Mouse (Mus musculus) heart, adult 2 months (tissue): ENCODE measurements around the gene Coq8b. TPM values are rescaled to one million over a fixed set of nuclear protein-coding genes. Genes with fewer than 3 reads are reported as not detected.

Source experiments
- DNase-seq, 2 experiments: peaks; one replicate each; pipeline ENCODE4 v3.0.0; 2021
- H3K27ac ChIP-seq: fragments of 200-600 bp; 2 replicates; pipeline ENCODE4 v1.8.1; 2022
- H3K27me3 ChIP-seq: fragments of 200-500 bp; 2 replicates; pipeline ENCODE4 v1.6.1; 2012; ENCODE audit warnings: mild to moderate bottlenecking, low read length, inconsistent platforms, mixed read lengths; ENCODE audit not compliant: control insufficient read depth, insufficient read depth
- H3K36me3 ChIP-seq: fragments of 200-500 bp; 2 replicates; pipeline ENCODE4 v1.6.1; 2012; ENCODE audit warnings: low read length, inconsistent platforms; ENCODE audit not compliant: control insufficient read depth, insufficient read depth
- H3K4me1 ChIP-seq: fragments of 200-500 bp; 2 replicates; pipeline ENCODE4 v1.6.1; 2011; ENCODE audit warnings: low read length; ENCODE audit not compliant: control insufficient read depth, insufficient read depth
- H3K4me3 ChIP-seq: fragments of 200-600 bp; 2 replicates; pipeline ENCODE4 v1.8.1; 2022
- H3K79me2 ChIP-seq: fragments of 200-500 bp; replicated peaks from 2 replicates; pipeline ENCODE4 v1.6.1; 2012; ENCODE audit warnings: mild to moderate bottlenecking, inconsistent platforms, low read length, moderate library complexity, mixed read lengths; ENCODE audit not compliant: control insufficient read depth, insufficient read depth
- H3K9ac ChIP-seq: fragments of 200-500 bp; 2 replicates; pipeline ENCODE4 v1.6.1; 2012; ENCODE audit warnings: low read depth, mild to moderate bottlenecking, control low read depth, inconsistent platforms, low read length, mixed read lengths
- CTCF ChIP-seq: fragments of 200-600 bp; IDR thresholded peaks from 2 replicates; pipeline ENCODE4 v1.8.1; 2022; ENCODE audit warnings: antibody characterized with exemption, mild to moderate bottlenecking, moderate library complexity
- EP300 ChIP-seq: fragments of 200-500 bp; IDR thresholded peaks from 2 replicates; pipeline ENCODE4 v1.6.1; 2011; ENCODE audit warnings: low read depth, low read length, control low read depth; ENCODE audit not compliant: insufficient read depth
- POLR2A ChIP-seq: fragments of 200-500 bp; IDR thresholded peaks from 2 replicates; pipeline ENCODE4 v1.6.1; 2011; ENCODE audit warnings: mild to moderate bottlenecking, low read depth, low read length, control low read depth; ENCODE audit not compliant: insufficient read depth
- WGBS: fragments of 180-500 bp; shearing (Covaris S2); methylation state at CpG from one replicate; pipeline ENCODE4 v1.1.7; 2018; 5-methylcytosine and 5-hydroxymethylcytosine counted together
- intact Hi-C: fragments of 180-260 bp; cut with DNase I; formaldehyde crosslinking; loops from one replicate; pipeline ENCODE4 v1.15.1; 2025
- polyA plus RNA-seq: library from polyadenylated mRNA; depleted of rRNA; stranded (reverse); fragments of >200 nt; gene quantifications from 2 replicates; pipeline ENCODE4 v1.2.3, GENCODE M21; 2012
- total RNA-seq, 2 experiments: library from RNA; stranded (reverse); gene quantifications; 2 replicates each; pipeline ENCODE4 v1.2.3; 2021

The Coq8b gene
- total and polyA plus RNA-seq, 3 experiments: 7.5 to 19.4 (median 8.3) TPM

DNA sequence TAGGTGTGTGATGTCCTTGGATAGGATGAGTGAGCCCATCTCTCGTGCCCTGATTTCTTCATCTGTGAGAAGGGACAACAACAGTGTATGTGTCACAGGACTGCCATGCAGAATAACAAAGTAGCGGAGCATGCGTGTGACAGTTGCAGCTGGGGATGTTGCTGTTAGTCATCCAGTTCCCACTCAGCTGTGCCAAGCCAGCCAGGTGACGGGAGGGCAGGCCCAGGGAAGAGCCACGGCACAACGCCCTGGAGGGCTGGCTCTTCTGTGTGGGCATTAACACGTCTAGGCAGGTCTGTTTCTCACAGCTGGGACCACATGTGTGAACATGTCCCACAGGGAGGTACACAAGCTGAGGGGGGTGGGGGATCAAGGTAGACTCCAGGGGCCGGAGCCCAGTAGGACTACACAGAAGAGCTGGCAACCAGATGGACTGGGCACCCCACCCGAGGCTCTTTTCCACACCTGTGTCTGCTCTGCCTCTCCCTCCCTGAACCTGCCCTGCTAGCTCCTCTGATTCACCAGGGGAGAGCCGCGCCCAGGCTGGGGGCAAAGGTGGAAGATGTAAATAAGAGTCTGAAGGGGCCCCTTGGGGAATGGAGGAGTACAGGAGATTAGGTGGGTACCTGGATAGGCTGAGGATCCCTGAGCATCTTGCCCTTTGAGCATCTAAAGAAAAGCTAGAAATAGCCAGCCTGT, 7.8 kb upstream of the Coq8b start:
- no peak for TF ChIP-seq CTCF
- no peak for TF ChIP-seq EP300
- TF ChIP-seq POLR2A: no peak
- Histone ChIP-seq H3K9ac (peak overlapping the region; percentile 50), H3K27me3 (no peaks in the 10 kb centered on the region), H3K4me1 (peaks cover 24% of the 10 kb centered on the region), H3K79me2 (peaks cover 3% of the 10 kb centered on the region; the same call in 1 of the 2 replicates), H3K36me3 (no peaks in the 10 kb centered on the region), H3K27ac (no peak overlapping the region; the same call in 1 of the 2 replicates), H3K4me3 (no peak overlapping the region)
- 67% methylated on average over 11 of the region's 11 CpGs for WGBS
- intact Hi-C loops: loop anchor here (5.0 kb wide), 1 partner anchor 68 kb away; no protein-coding TSS in a partner anchor
- DNase-seq: peak; percentile 46 to 56

DNA sequence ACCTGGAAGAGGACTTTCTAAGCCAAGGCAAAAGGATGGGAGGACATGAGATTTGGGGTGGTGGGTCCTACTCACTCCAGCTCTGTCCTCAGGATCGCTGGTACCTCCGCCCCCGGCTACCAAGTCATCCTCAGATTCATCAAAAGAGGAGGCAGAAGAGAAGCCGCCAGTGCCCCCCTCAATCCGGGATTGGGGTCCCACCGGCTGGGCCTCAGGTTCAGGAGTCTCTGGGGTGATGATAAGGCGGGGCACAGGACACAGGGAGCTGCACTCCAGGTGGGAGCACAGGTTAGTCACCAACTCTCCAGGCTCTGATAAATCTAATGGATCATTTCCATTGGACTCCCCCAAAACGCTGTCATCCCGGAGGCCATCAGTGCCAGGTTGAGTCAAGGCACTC, 5.5 kb upstream of the Coq8b start:
- DNase-seq: no peak
- Histone ChIP-seq H3K4me1 (peaks cover 21% of the 10 kb centered on the region), H3K27me3 (no peaks in the 10 kb centered on the region), H3K27ac (no peak overlapping the region), H3K36me3 (no peaks in the 10 kb centered on the region), H3K9ac (peak overlapping the region; percentile 84), H3K4me3 (peak overlapping the region; percentile 71), H3K79me2 (peaks cover 3% of the 10 kb centered on the region; the same call in 1 of the 2 replicates)
- intact Hi-C loops: loop anchor here (5.0 kb wide), 1 partner anchor 70 kb away; no protein-coding TSS in a partner anchor
- TF ChIP-seq CTCF (no peak), EP300 (no peak), POLR2A (no peak)
- 42% methylated on average over 9 of the region's 9 CpGs for WGBS

DNA sequence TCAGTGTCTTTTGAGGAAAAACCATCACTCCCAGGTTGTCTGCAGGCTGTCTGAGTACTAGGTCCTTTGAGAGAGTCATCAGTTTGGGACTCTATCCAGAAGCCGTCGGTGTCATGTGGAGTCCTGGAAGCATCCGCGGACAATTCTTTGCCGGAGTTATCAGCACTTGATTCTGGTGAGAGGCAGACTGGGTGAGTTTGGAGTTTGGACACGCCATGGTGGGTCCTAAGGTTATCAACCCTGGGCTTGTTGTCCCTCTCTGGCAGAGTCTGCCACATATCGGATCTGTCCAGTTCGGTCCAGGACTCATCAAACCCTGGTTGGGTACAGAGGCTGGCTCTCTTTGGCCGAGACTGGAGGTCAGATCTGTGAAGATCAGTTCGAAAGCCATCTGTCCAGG, 5.1 kb upstream of the Coq8b start:
- WGBS: 5% methylated on average over 10 of the region's 10 CpGs
- peaks cover 21% of the 10 kb centered on the region for H3K4me1 ChIP-seq
- peak overlapping the region; percentile 84 for H3K9ac ChIP-seq
- H3K36me3 ChIP-seq: no peaks in the 10 kb centered on the region
- H3K4me3 ChIP-seq: peak overlapping the region; percentile 71
- peak overlapping the region; percentile 95 for H3K27ac ChIP-seq
- no peak for DNase-seq
- intact Hi-C loops: loop anchor here (1.0 to 5.0 kb wide), 2 partner anchors 32 to 70 kb away; partner anchors contain the start of gene BC024978
- no peak for TF ChIP-seq EP300
- no peak for TF ChIP-seq POLR2A
- TF ChIP-seq CTCF: no peak
- no peaks in the 10 kb centered on the region for H3K27me3 ChIP-seq
- H3K79me2 ChIP-seq: peaks cover 3% of the 10 kb centered on the region; the same call in 1 of the 2 replicates

DNA sequence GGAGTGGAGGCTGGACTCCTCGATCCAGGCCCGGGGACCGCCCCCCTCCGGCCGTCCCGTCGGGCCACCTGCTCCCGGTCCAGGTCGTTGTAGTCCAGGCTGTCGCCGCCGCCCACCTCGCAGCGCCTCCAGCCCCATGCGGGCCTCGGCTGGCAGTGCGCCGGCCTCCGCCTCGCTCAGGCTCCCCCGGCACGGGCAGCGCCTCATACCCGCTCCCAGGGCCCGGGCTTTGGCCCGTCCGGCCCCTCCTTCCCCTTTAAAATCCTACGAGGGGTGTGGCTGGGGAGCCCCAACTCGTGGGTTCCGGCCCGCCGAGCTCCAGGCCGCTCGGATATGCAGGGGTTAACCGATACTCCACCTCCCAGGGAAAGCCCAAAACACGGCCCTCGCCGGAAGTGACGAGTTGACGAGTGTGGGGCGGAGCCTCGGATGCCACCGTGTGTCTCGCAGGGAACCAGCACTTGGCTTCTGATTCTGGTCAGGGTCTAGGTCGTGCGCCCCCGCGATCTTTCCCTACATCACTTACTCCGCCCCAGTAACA, 4.5 kb upstream of the Coq8b start, which contains the start of gene Itpkc:
Gene Itpkc, minus strand, starts transcription at position 381 of the 541 bp plus-strand sequence.
- no peaks in the 10 kb centered on the region for H3K36me3 ChIP-seq
- DNase-seq: peak; percentile 92 to 93
- peak within 1 kb of the TSS; percentile 71 for H3K4me3 ChIP-seq
- H3K4me1 ChIP-seq: peaks cover 20% of the 10 kb centered on the region
- H3K79me2 ChIP-seq: peaks cover 3% of the 10 kb centered on the region; the same call in 1 of the 2 replicates
- WGBS: under 1% methylated on average over 49 of the region's 49 CpGs
- no peaks in the 10 kb centered on the region for H3K27me3 ChIP-seq
- TF ChIP-seq CTCF (peak; percentile 28), POLR2A (peak; percentile 99), EP300 (peak; percentile 39; the same call in 1 of the 2 replicates)
- intact Hi-C loops: loop anchor here (1.0 to 5.0 kb wide), 2 partner anchors 33 to 71 kb away; partner anchors contain the start of gene BC024978
- peak within 1 kb of the TSS; percentile 84 for H3K9ac ChIP-seq
- peak within 1 kb of the TSS; percentile 95 for H3K27ac ChIP-seq

DNA sequence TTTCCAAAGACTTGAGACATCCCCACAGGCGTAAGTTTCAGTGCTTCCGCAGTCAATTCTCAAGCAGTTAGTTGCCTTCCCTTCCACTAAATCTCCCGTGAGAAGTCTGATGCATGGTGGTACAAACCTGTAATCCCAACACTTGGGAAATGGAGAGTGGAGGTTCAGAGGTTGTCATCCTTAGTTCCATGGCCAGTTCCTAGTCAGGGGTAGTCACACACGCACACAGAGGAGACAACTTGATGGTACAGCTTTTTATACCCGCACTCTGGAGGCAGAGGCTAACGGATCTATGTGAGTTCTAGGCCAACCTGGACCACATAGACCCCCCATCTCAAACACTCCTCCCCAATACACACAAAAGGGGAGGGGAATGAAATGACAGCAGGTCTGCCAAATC, 4.0 kb upstream of the Coq8b start:
- peaks cover 3% of the 10 kb centered on the region; the same call in 1 of the 2 replicates for H3K79me2 ChIP-seq
- 15% methylated on average over 6 of the region's 6 CpGs for WGBS
- peak overlapping the region; percentile 95 for H3K27ac ChIP-seq
- peak overlapping the region; percentile 83 for H3K9ac ChIP-seq
- peak overlapping the region; percentile 71 for H3K4me3 ChIP-seq
- DNase-seq: no peak
- H3K4me1 ChIP-seq: peaks cover 20% of the 10 kb centered on the region
- no peaks in the 10 kb centered on the region for H3K36me3 ChIP-seq
- TF ChIP-seq POLR2A (no peak), CTCF (no peak), EP300 (no peak)
- intact Hi-C loops: loop anchor here (1.0 to 5.0 kb wide), 2 partner anchors 34 to 72 kb away; partner anchors contain the start of gene BC024978
- H3K27me3 ChIP-seq: no peaks in the 10 kb centered on the region
